Mouse (Mus musculus) kidney, adult 2 months (tissue): ENCODE measurements around the gene Lgals1. TPM values are rescaled to one million over a fixed set of nuclear protein-coding genes. Genes with fewer than 3 reads are reported as not detected.

Source experiments
- DNase-seq: peaks from one replicate; pipeline ENCODE4 v3.0.0; 2021
- H3K27ac ChIP-seq: fragments of 200-500 bp; 2 replicates; pipeline ENCODE4 v1.5.1; 2012; ENCODE audit warnings: low read depth, low read length, control low read depth, inconsistent platforms; ENCODE audit not compliant: insufficient read depth
- H3K27me3 ChIP-seq: fragments of 200-500 bp; replicated peaks from 2 replicates; pipeline ENCODE4 v1.6.1; 2012; ENCODE audit warnings: mild to moderate bottlenecking, moderate library complexity, low read length, inconsistent platforms; ENCODE audit not compliant: control insufficient read depth, insufficient read depth
- H3K36me3 ChIP-seq: fragments of 200-500 bp; 2 replicates; pipeline ENCODE4 v1.6.1; 2012; ENCODE audit warnings: mild to moderate bottlenecking, moderate library complexity, low read length, inconsistent platforms; ENCODE audit not compliant: control insufficient read depth, insufficient read depth
- H3K4me1 ChIP-seq: fragments of 200-500 bp; 2 replicates; pipeline ENCODE4 v1.6.1; 2011; ENCODE audit warnings: low read length; ENCODE audit not compliant: control insufficient read depth, insufficient read depth
- H3K4me3 ChIP-seq: fragments of 200-500 bp; 2 replicates; pipeline ENCODE4 v1.5.1; 2011; ENCODE audit warnings: mild to moderate bottlenecking, low read depth, low read length, control low read depth; ENCODE audit not compliant: insufficient read depth
- CTCF ChIP-seq: fragments of 200-500 bp; conservative IDR thresholded peaks from 2 replicates; pipeline ENCODE4 v1.5.1; 2011; ENCODE audit warnings: low read depth, mild to moderate bottlenecking, control low read depth, low read length, moderate library complexity, mixed read lengths; ENCODE audit not compliant: insufficient read depth, insufficient read length
- POLR2A ChIP-seq: fragments of 200-500 bp; IDR thresholded peaks from one replicate; pipeline ENCODE4 v1.6.1; 2011; ENCODE audit warnings: low read depth, low read length, control low read depth
- WGBS: fragments of 180-500 bp; shearing (Covaris S2); methylation state at CpG from one replicate; pipeline ENCODE4 v1.1.7; 2018; 5-methylcytosine and 5-hydroxymethylcytosine counted together
- polyA plus RNA-seq: library from polyadenylated mRNA; depleted of rRNA; stranded (reverse); fragments of >200 nt; gene quantifications from 2 replicates; pipeline ENCODE4 v1.2.3, GENCODE M21; 2012

Gene Lgals1
- polyA plus RNA-seq, 1 experiment = 310 TPM

DNA sequence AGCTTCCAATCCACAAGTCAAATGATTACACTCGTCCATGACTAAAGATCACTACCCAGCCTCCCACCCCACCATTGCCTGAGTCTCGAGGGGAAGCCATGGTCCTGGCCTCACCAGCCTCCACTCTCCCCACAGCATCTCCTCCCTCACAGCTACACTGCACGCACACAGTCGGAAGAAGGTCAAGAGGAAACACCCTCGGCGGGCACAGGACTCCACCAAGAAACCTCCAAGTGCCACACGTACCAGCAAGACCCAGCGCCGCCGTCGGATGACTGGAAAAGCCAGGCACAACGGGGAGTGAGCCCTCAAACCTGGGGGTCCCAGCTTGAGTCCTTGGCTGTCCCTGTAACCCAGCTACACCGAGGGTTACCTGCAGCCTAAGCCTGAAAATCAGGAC is 13.8 kb downstream of the Lgals1 start:
- H3K36me3 ChIP-seq = no peaks in the 10 kb centered on the region
- 90% methylated on average over 13 of the region's 13 CpGs for WGBS
- no peak for TF ChIP-seq CTCF
- no peak for TF ChIP-seq POLR2A
- no peak for DNase-seq
- no peak overlapping the region for H3K27ac ChIP-seq
- H3K4me1 ChIP-seq = 0 out of 2 replicates have a peak, but pooled peaks cover 4% of the 10 kb centered on the region
- no peak overlapping the region for H3K4me3 ChIP-seq
- H3K27me3 ChIP-seq = no peaks in the 10 kb centered on the region

DNA sequence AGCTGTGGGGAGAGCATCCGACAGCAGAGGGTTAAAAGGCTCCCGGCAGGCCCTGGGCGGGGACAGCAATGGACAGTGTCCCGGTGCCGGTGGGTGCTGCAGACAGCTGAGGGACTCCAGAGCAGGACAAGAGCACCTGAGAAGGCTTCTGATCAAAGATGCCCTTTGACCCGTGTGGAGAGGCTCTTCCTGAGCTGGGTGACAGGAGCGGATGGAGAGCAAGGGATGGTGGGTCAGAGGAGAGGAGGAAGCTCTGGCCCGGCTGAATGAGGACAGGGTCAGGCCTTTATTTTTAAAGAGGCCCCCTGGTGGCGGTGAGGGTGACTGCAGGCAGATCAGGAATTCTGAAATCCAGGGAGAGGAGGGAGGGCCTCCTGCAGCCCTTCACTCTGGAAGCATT is 16.1 kb downstream of the Lgals1 start:
- Histone ChIP-seq H3K36me3 (no peaks in the 10 kb centered on the region), H3K4me1 (no peaks in the 10 kb centered on the region), H3K4me3 (peak overlapping the region; percentile 52; the same call in 1 of the 2 replicates), H3K27ac (no peak overlapping the region), H3K27me3 (no peaks in the 10 kb centered on the region)
- WGBS = 5% methylated on average over 9 of the region's 9 CpGs
- TF ChIP-seq POLR2A (no peak), CTCF (peak; percentile 73)
- DNase-seq = peak; percentile 85

DNA sequence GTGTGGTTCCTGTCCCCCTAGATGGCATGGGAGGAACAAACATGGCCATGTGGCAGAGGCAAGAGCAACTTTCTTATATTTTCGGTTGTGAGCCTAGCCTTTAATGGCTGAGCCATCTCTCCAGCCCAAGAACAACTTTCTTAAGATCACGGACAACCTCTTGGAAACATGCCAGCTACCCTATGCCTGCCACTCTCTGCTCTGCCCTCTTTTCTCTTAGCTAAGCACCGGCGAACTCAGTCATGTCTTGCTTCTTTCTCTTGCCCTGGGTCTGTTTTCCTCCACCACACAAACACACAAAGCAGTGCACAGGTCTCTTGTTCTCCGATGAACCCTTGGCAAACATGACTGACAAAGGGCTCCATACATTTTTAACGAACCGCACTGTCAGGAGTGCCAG is 19.7 kb downstream of the Lgals1 start:
- no peak for DNase-seq
- 65% methylated on average over 7 of the region's 7 CpGs for WGBS
- no peak for TF ChIP-seq CTCF
- no peak for TF ChIP-seq POLR2A
- Histone ChIP-seq H3K36me3 (no peaks in the 10 kb centered on the region), H3K4me1 (no peaks in the 10 kb centered on the region), H3K4me3 (no peak overlapping the region), H3K27me3 (no peaks in the 10 kb centered on the region), H3K27ac (no peak overlapping the region)

DNA sequence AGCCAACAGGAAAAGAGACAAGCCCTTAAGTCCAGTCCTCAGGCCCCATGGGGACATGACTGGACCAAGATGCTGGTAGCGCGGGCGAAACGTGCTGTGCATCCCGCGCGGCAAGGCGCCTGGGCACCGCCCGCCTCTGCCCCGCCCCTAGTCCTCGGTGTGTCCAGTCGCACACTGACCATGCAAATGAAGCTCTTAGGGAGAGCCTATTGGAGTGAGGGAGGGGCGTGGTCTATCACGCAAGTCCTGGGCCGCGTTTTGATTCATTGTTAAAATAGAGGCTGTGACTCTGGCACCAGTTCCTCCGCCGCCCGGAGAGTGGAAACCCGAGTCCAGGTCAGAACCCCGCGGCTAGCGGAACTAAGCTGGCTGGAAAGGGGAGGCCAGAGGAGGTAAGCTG is 21.1 kb downstream of the Lgals1 start, which contains the start of gene Triobp:
Gene Triobp, plus strand, starts transcription at position 68 of the 400 bp plus-strand sequence.
- Histone ChIP-seq H3K4me3 (no peak within 1 kb of the TSS), H3K4me1 (no peaks in the 10 kb centered on the region), H3K36me3 (no peaks in the 10 kb centered on the region), H3K27ac (no peak within 1 kb of the TSS), H3K27me3 (no peaks in the 10 kb centered on the region)
- WGBS = under 1% methylated on average over 24 of the region's 24 CpGs
- peak; percentile 94 for DNase-seq
- no peak for TF ChIP-seq POLR2A
- no peak for TF ChIP-seq CTCF

DNA sequence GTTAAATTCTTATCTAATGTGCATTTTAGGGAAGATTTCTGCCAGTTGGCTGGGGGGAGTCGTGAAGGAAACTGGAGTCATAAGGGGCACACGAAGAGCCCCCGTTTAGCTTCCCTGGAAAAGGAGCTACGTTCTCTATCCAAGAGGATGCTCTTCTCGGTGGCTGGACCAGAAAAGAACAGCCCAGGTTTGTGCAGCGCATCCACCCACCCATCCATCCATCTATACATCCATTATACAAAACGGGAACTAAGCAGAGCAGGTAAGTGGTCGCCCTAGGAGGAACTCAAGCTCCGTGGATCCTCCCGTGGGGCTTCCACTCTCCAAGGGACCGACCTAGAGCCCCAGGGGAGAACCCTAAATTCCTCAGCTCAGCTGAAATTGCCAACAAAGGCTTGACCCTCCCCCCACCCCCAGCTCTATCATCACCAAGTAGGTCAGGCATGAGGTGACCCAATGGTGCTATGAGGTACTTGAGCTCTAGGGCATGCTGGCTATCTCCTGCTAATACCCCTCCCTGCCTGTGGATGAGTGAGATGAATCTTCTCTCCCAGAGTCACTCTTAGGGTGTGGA is 21.7 kb downstream of the Lgals1 start:
- DNase-seq = no peak
- H3K4me3 ChIP-seq = no peak overlapping the region
- H3K36me3 ChIP-seq = no peaks in the 10 kb centered on the region
- no peaks in the 10 kb centered on the region for H3K4me1 ChIP-seq
- WGBS = 8% methylated on average over 11 of the region's 11 CpGs
- TF ChIP-seq POLR2A (no peak), CTCF (no peak)
- H3K27me3 ChIP-seq = no peaks in the 10 kb centered on the region
- H3K27ac ChIP-seq = no peak overlapping the region

DNA sequence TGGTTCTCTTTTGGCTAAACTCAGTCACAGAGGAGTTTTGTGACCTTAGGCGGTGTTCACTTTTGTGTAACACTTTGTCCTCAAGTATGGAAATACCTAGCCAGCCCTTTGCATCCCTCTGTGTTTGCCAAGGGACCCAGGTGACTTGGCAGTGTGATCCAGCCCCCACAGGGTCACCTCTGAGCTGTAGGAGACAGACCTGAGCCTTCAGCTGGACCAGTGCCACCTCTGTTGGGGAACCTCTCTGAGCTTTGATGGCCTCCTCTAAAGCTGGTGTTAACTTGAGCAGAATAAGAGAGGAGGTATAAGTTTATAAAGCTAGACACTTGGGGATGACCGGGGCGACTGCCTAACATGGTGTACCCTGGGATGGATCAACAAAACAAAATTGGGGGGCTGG is 22.4 kb downstream of the Lgals1 start:
- Histone ChIP-seq H3K4me1 (no peaks in the 10 kb centered on the region), H3K27ac (no peak overlapping the region), H3K4me3 (no peak overlapping the region), H3K36me3 (no peaks in the 10 kb centered on the region), H3K27me3 (no peaks in the 10 kb centered on the region)
- 96% methylated on average over 3 of the region's 3 CpGs for WGBS
- no peak for DNase-seq
- no peak for TF ChIP-seq CTCF
- no peak for TF ChIP-seq POLR2A

DNA sequence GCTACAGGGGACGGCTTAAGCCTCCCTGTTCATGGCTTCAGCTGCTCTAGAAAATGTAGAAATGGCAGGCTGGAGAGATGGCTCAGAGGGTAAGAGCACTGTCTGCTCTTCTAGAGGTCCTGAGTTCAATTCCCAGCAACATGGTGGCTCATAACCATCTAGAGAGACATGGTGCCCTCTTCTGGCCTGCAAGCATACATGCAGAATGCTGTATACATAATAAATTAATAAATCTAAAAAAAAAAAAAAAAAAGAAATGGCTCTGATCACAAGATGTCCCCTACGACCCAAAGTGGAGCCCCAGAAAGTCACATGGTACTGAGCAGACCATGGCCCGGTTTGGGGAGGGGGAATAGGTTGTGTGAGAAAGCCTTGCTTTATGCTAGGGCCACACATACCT is 29.1 kb downstream of the Lgals1 start:
- H3K27ac ChIP-seq = no peak overlapping the region
- H3K27me3 ChIP-seq = no peaks in the 10 kb centered on the region
- H3K36me3 ChIP-seq = no peaks in the 10 kb centered on the region
- no peaks in the 10 kb centered on the region for H3K4me1 ChIP-seq
- H3K4me3 ChIP-seq = no peak overlapping the region
- no peak for DNase-seq
- 79% methylated on average over 3 of the region's 3 CpGs for WGBS
- TF ChIP-seq CTCF (no peak), POLR2A (no peak)
